Mouse (Mus musculus) testis, adult 2 months (tissue): Measurements from ENCODE around the gene B3gat3.

ENCODE experiments used
- CTCF ChIP-seq: fragments of 200-500 bp; IDR thresholded peaks from 2 replicates; pipeline ENCODE4 v1.5.1; 2012; ENCODE audit warnings: low read depth, mild to moderate bottlenecking, inconsistent platforms, low read length, moderate library complexity; ENCODE audit not compliant: control insufficient read depth, insufficient read depth, insufficient replicate concordance
- POLR2A ChIP-seq: fragments of 200-500 bp; IDR thresholded peaks from 2 replicates; pipeline ENCODE4 v1.6.1; 2012; ENCODE audit warnings: low read depth, mild to moderate bottlenecking, inconsistent platforms, low read length, moderate library complexity; ENCODE audit not compliant: control insufficient read depth

GRCm38 (mm10) chr19:8929224-8930088 lies 9.3 kb downstream of the B3gat3 start, which contains the start of the genes Rom1 and Eml3:
- TF ChIP-seq CTCF (no peak), POLR2A (peak; percentile 15; the same call in 1 of the 2 replicates)
